Mouse (Mus musculus) heart, adult 2 months (tissue): Measurements from ENCODE around the gene Dad1.

Experiments used
- CTCF ChIP-seq: fragments of 200-600 bp; IDR thresholded peaks from 2 replicates; pipeline ENCODE4 v1.8.1; 2022; ENCODE audit warnings: antibody characterized with exemption, mild to moderate bottlenecking, moderate library complexity
- EP300 ChIP-seq: fragments of 200-500 bp; IDR thresholded peaks from 2 replicates; pipeline ENCODE4 v1.6.1; 2011; ENCODE audit warnings: low read depth, low read length, control low read depth; ENCODE audit not compliant: insufficient read depth
- POLR2A ChIP-seq: fragments of 200-500 bp; IDR thresholded peaks from 2 replicates; pipeline ENCODE4 v1.6.1; 2011; ENCODE audit warnings: mild to moderate bottlenecking, low read depth, low read length, control low read depth; ENCODE audit not compliant: insufficient read depth

DNA sequence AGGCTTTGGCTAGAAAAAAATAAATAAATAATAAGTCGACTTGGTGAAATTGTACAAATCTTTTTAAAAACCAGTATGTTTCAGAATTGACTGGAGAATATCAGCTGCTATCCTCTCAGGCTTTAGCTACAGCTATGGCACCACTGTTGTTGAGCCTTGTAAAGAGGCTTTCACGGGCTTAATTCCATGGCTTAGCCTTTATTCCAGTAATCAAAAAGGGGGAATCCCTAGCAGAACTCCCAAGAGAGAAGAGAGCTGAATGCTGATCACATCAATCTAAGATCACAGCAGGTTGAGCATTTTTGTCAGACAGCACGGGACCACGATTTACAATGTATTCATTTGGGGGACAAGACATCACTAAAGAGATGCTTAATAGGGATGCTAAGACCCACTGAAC lies 49.1 kb downstream of the Dad1 start:
- TF ChIP-seq POLR2A (no peak), CTCF (no peak), EP300 (no peak)
